Mouse (Mus musculus) gastrocnemius, adult 2 months (tissue): ENCODE measurements around the gene Gli2. TPM values are rescaled to one million over a fixed set of nuclear protein-coding genes. Genes with fewer than 3 reads are reported as not detected.

ENCODE experiments used
- DNase-seq: peaks from one replicate; pipeline ENCODE4 v3.0.0; 2022
- H3K27ac ChIP-seq: fragments of 200-600 bp; 2 replicates; pipeline ENCODE4 v1.8.1; 2022; ENCODE audit warnings: mild to moderate bottlenecking
- H3K4me3 ChIP-seq: fragments of 200-600 bp; 2 replicates; pipeline ENCODE4 v1.8.1; 2022; ENCODE audit warnings: mild to moderate bottlenecking, moderate library complexity
- CTCF ChIP-seq: fragments of 200-600 bp; IDR thresholded peaks from 2 replicates; pipeline ENCODE4 v1.8.1; 2022; ENCODE audit warnings: antibody characterized with exemption, mild to moderate bottlenecking, moderate library complexity
- intact Hi-C: fragments of 180-260 bp; cut with DNase I; formaldehyde crosslinking; loops from one replicate; pipeline ENCODE4 v1.15.1; 2025
- total RNA-seq, 2 experiments: library from RNA; stranded (reverse); gene quantifications; 2 replicates each; pipeline ENCODE4 v1.2.3; 2021

The Gli2 gene
- total RNA-seq, 2 experiments from 2014 or later: 0.94 to 1.4 TPM

DNA sequence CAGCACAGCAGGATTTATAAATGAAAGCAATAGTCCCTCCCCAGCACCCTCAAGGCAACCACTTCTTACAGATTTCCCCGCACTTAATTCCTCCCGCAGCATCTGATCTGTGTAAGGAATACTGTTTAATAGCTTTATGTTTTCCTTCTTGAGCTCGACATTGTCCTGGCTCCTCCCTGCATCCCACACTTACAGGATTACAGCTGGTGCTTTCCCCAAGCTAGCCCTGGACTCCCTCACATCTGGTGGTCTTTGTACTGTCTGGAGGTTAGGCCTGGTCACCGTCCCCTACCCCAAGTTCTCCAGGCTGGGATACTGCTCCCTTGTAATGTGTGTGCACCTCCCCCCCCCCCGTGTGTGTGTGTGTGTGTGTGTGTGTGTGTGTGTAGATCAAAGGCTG, 101.1 kb downstream of the Gli2 start:
- no peak for DNase-seq
- intact Hi-C loops: no loop called here
- Histone ChIP-seq H3K27ac (no peak overlapping the region), H3K4me3 (no peak overlapping the region)
- no peak for TF ChIP-seq CTCF

DNA sequence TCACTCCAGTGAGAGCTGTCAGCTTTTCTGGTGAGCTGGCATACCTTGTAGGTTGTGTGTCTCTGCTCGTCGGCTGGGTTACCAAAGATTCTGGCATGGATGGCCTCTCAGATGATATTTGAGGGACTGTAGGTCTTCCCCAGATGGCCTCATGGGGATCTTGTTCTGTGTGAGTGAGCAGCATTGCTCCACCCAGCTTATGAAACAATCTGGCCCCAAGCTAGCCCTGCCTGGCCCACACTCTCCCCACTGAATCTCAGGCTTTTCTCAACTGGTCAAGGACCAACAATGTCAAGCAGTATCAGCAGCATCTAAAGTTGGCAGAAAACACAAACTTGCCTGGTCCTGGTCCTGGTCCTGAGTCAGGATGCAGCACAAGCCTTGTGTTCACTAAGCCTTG, 105.0 kb downstream of the Gli2 start:
- no peak for TF ChIP-seq CTCF
- intact Hi-C loops: no loop called here
- no peak overlapping the region for H3K27ac ChIP-seq
- H3K4me3 ChIP-seq: no peak overlapping the region
- DNase-seq: peak; percentile 40

DNA sequence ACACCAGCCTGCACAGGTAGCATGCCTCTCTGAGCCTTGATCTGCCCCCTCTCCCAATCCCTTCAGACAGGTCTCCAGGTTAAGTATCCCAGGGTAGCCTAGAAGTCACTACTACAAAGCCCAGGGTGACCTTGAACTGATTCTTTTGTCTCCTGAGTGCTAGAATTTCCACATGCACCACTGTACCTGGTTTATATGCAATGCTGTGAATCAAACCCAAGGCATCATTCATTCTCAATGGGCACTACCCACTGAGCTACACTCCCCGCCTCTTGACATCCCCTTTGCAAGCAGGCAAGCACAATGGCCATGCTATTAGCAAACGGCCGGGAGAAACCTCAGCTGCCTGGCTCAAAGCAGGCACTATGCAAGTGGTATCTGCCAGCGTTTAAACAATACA, 106.2 kb downstream of the Gli2 start:
- Histone ChIP-seq H3K27ac (no peak overlapping the region), H3K4me3 (no peak overlapping the region)
- intact Hi-C loops: no loop called here
- no peak for TF ChIP-seq CTCF
- no peak for DNase-seq

DNA sequence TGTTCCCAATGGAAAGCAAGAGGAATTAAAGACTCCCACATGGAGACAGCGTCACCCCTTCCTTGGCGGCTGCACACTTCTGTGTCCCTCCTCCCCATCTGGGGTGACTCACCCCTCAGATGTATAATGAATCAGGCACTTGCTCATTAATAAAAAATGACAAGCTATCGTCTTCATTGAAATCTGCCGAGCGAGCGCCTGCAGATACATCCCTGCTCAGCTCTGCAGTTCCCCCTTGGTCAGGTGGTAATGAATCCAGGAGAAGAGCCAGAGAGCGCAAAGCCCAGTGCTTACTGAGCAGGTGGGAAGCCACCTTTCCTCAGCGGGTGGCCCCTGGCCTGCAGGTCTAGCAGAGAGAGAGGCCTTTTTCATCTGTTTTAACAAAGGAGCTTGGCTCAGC, 112.1 kb downstream of the Gli2 start:
- Histone ChIP-seq H3K4me3 (no peak overlapping the region), H3K27ac (no peak overlapping the region)
- intact Hi-C loops: no loop called here
- no peak for DNase-seq
- no peak for TF ChIP-seq CTCF

DNA sequence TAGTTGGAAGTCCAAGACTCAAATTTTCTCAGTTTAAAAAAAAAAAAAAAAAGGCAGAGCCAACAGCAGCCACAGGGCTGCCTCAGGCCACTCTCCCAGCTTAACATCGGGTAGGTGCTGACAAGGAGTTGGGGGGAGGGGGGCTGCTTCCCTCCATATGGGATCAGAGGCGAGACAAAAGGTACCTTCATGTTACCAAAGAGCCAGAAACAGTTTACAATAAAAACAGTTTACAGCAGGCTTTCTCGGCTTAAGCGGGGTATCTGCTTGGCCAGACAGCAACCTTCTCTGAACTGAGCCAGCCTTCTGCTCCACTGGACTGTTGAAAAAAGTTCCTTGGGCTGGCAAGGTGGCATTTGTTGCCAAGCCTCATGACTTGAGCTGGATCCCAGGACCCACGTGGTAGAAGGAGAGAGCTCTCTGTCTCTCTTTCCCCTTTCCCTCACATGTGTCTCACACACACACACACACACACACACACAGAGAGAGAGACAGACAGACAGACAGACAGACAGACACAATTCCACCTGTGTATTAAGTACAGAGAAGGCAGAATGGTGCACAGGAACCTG, 113.1 kb downstream of the Gli2 start:
- intact Hi-C loops: no loop called here
- no peak for TF ChIP-seq CTCF
- no peak overlapping the region for H3K4me3 ChIP-seq
- no peak overlapping the region for H3K27ac ChIP-seq
- DNase-seq: peak; percentile 50

DNA sequence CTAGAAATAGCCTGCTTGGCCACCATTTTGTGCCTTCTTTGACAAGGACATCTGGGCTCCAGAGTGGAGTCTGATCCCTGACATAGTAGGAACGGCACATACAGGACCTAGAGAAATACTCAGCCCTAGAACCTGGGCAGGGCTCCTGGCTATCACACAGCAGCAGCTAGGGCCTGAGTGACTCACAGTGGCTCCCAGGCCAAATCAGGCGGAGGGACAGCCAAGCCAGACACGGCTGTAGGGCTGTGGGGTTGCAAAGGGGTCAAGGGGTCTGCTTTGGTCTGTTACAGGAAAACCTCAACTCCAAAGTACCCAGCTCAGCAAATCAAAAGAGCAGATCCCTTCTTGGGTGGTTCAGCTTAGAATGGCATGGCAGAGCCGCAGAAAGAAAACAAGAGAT, 115.2 kb downstream of the Gli2 start:
- TF ChIP-seq CTCF: no peak
- intact Hi-C loops: no loop called here
- no peak overlapping the region for H3K4me3 ChIP-seq
- no peak overlapping the region for H3K27ac ChIP-seq
- DNase-seq: peak; percentile 70

DNA sequence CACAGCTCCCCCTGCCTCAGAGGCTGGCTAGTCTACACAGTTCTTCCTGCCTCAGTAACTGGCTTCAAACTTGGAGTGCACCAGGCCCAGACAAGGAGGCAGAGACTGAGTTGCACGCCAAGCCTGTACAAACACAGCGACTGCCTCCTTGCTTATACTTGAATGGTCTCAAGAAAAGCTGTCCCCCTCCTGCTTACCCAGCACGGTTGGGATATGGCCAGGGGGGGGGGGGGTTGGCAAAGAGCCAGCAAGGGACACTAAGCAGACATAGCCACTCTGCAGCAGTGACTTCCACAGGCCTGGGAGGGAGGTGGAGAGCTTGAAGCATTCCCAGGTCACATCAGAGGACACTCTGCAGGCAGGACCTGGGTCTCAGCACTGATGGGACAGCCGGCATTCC, 117.3 kb downstream of the Gli2 start:
- no peak for DNase-seq
- Histone ChIP-seq H3K27ac (no peak overlapping the region), H3K4me3 (no peak overlapping the region)
- intact Hi-C loops: no loop called here
- TF ChIP-seq CTCF: no peak

DNA sequence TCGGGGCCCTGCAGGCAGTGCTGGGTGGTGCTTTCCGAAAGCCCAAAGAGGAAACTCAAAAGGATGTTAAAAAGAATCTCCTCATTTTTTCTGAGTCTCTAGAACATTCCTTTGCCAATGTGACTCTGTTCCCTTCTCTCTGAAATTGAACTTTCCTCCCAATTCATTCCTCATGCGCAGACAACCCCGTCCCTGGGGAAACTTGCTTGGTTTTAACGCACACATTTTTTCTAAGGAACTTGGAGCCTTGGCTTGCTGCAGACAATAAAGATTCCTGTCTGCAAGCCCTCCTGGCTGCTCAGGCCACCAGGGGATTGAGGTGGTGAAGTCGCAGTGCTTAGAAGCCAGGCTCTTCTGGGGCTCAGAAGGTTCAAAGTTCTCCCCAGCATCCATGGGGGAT, 117.9 kb downstream of the Gli2 start:
- no peak for TF ChIP-seq CTCF
- H3K27ac ChIP-seq: no peak overlapping the region
- no peak overlapping the region for H3K4me3 ChIP-seq
- DNase-seq: no peak
- intact Hi-C loops: no loop called here

DNA sequence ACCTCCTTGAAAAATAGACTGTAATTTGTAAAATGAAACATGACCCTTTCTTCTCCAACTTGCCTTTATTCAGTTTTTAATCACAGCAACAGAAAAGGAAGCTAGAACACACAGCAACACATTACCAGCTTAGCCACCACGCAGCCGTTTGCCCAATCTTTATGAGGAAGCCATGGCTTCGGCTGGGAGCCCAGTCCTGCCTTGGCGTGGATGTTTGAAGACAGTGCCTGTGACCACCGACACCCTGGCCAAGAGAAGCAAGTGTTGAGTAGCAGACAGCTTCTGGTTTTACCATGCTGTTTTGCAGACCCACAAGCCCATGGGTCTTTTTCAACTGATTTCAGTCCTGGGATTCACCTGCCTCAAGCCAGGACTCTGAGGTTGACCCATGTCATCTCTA, 121.3 kb downstream of the Gli2 start:
- intact Hi-C loops: no loop called here
- H3K4me3 ChIP-seq: no peak overlapping the region
- no peak overlapping the region for H3K27ac ChIP-seq
- TF ChIP-seq CTCF: no peak
- no peak for DNase-seq

DNA sequence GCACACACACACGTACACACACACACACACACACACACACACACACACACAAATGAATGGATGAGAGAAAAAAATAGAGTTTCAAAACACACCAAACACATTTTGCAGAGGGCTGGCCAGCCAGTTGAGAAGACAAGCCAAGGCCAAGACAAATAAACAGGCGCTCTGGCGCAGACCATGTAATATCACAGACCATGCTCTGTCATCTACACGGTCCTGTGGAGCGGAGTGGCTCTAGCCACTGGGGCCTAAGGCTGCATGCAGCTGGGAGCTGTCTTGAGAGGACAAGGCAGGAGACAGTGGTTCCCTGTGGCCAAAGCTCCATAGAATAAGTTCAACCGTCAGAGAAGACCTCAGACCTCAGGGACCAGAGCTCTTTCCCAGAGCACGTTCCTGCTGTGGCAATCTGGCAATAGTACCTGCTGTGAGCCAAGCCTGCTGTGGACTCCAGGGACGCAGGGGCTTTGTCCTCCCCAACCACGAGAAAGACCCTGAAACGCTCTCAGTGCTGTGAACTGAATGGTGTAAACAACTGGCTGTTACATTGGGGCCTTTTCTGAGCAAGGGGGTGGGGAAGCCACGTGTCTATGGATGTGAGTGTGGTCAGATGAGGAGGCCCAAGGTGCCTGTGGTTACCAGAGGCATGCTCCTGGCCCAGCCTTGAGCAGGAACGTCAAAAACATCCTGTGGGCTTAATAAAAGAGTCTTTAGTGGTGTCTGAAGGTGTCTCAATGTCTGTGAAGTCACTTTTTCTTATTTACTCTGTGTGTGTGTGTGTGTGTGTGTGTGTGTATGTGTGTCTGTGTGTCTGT, 125.7 kb downstream of the Gli2 start:
- DNase-seq: peak; percentile 48
- Histone ChIP-seq H3K4me3 (no peak overlapping the region), H3K27ac (peak overlapping the region; percentile 28; the same call in 1 of the 2 replicates)
- TF ChIP-seq CTCF: no peak
- intact Hi-C loops: no loop called here

DNA sequence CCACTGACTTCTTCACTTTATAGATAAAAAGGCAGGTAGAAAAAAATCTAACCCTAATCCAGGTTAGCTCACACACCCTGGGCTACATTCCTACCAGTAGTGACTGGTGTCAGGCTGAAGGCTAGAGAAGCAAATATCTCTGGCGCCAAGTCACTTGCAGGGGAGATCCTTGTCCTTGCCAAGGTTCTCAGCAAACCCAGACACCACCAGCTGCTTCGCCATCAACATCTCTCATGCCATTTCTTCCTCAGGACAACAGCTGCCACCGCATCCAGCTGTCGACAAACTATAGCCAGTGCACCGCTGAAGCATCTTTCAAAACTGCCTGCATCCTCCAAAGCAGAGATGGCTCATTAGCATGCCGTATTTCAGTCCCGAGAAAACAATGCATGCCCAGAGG, 126.9 kb downstream of the Gli2 start:
- Histone ChIP-seq H3K27ac (no peak overlapping the region), H3K4me3 (no peak overlapping the region)
- no peak for TF ChIP-seq CTCF
- intact Hi-C loops: no loop called here
- no peak for DNase-seq

DNA sequence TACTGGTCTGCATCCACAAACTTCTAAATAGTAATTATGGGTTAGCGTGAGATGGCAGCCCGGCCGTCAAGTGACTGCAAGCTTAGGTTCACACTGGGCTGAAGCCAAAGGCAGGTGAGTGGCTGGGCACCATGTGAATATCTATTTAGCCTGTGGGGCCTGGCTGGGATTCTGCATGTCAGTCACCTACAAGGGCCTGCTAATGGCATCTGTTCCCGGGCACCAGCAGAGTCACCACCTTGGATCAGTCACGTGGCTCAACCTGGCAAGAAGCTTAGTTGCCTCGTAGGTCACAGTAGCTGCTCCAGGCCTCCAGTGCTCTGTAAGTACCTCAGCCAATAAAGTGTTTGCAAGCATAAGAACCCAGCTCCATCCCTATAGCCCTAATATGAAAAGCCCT, 131.2 kb downstream of the Gli2 start:
- H3K4me3 ChIP-seq: no peak overlapping the region
- no peak for DNase-seq
- TF ChIP-seq CTCF: no peak
- intact Hi-C loops: no loop called here
- no peak overlapping the region for H3K27ac ChIP-seq

DNA sequence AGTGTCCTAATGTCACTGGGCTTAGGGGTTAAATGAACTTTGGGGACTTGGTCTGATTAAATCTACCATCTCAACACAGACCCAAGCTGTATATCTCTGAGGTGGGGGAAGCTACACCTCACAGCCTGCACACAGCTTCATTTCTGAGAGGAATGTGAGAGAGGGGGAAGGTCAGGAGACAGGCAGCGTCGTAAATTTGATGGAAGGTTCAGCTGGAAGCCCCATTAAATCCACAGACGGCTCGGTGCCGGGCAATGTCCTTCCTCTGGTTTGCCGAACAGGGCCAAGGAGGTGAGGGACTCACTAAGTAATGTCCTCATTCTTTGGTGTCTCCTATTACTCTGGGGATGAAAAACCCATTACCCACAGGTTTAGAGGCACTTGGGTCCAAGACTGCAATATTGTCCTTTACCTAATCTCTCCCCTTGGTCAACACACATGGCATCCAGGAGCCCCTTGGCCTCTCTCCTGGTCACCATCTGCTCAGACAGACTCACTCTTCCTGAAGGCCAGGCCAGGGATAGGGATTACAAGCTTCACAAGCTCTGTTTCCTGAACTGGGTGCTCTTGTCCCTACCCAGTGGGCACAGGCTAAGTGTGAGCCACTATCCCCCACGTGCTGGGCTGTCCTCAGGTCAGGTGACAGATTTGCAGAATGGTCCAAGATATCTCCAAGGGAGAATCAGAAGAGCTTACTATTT, 135.7 kb downstream of the Gli2 start:
- Histone ChIP-seq H3K27ac (no peak overlapping the region; the same call in 1 of the 2 replicates), H3K4me3 (no peak overlapping the region)
- DNase-seq: no peak
- TF ChIP-seq CTCF: no peak
- intact Hi-C loops: no loop called here
